Mouse (Mus musculus) G1E (cell line): ENCODE results near the gene Ptprg.

Experiments
- CTCF ChIP-seq: IDR thresholded peaks from 2 replicates; pipeline ENCODE4 v1.5.1; 2012; ENCODE audit warnings: low read depth, low read length, inconsistent platforms, mixed read lengths
- GATA1 ChIP-seq: IDR thresholded peaks from 2 replicates; pipeline ENCODE4 v1.6.1; 2012; ENCODE audit warnings: borderline replicate concordance, low read length, inconsistent platforms, mixed read lengths
- GATA2 ChIP-seq: IDR thresholded peaks from 2 replicates; pipeline ENCODE4 v1.6.1; 2012; ENCODE audit warnings: low read depth, low read length, inconsistent platforms, borderline replicate concordance
- POLR2AphosphoS5 ChIP-seq: IDR thresholded peaks from 2 replicates; pipeline ENCODE4 v1.6.1; 2012; ENCODE audit warnings: low read depth, low read length, inconsistent platforms; ENCODE audit not compliant: insufficient replicate concordance
- TAL1 ChIP-seq: conservative IDR thresholded peaks from 2 replicates; pipeline ENCODE4 v1.6.1; 2012; ENCODE audit warnings: low read depth, low read length, inconsistent platforms, mixed read lengths

DNA sequence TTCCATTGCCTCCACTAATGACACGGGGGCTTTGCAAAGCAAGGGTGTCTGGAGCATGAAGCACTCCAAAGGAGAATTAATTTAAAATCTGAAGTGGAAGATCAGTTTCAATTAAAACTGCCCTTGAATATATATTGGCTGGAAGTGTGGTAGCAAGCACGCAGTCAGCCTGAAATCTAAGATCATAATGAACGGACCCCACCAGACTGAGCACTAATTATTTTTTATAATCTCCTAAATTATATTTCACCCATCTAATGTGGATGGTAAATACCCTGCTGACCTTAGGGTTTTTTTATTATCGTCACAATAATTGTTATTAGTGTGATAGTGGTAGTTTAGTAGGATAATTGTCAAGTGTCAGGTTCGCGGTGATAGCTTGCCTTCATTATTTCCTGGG lies 397.0 kb downstream of the Ptprg start:
- TF ChIP-seq POLR2AphosphoS5 (no peak), TAL1 (no peak), CTCF (no peak), GATA1 (no peak), GATA2 (no peak)
